Mouse (Mus musculus) liver, embryonic 15.5 days (tissue): ENCODE measurements at regions not wholly inside any gene's neighbourhood (a gene's known extent, or its start where the extent isn't known, plus 50 kb on each side); places are given as distances from the start of the nearest gene placed in this dataset.
A peak's percentile ranks its signal among the peaks of the same experiment; 100 is the strongest.

ENCODE experiments used
- ATAC-seq: fragments of 200-750 bp; cut with Nextera tagmentation; 2 replicates; pipeline ENCODE4 v1.8.0; 2017; ENCODE audit warnings: moderate number of reproducible peaks, mild to moderate bottlenecking, moderate library complexity; ENCODE audit not compliant: insufficient read depth
- H3K27ac ChIP-seq: fragments of 300-500 bp; sonication (generic); replicated peaks from 2 replicates; pipeline ENCODE4 v1.5.1; 2015; ENCODE audit warnings: mild to moderate bottlenecking, inconsistent platforms
- H3K27me3 ChIP-seq: fragments of 300-500 bp; sonication (generic); 2 replicates; pipeline ENCODE4 v1.6.1; 2015; ENCODE audit warnings: mild to moderate bottlenecking, inconsistent platforms
- H3K36me3 ChIP-seq: fragments of 300-500 bp; sonication (generic); replicated peaks from 2 replicates; pipeline ENCODE4 v1.6.1; 2015; ENCODE audit warnings: moderate library complexity, mild to moderate bottlenecking, inconsistent platforms
- H3K4me1 ChIP-seq: fragments of 300-500 bp; sonication (generic); replicated peaks from 2 replicates; pipeline ENCODE4 v1.6.1; 2015; ENCODE audit warnings: inconsistent platforms
- H3K4me2 ChIP-seq: fragments of 300-500 bp; sonication (generic); 2 replicates; pipeline ENCODE4 v1.6.1; 2015; ENCODE audit warnings: moderate library complexity, mild to moderate bottlenecking, inconsistent platforms
- H3K4me3 ChIP-seq: fragments of 300-500 bp; sonication (generic); replicated peaks from 2 replicates; pipeline ENCODE4 v1.5.1; 2015; ENCODE audit warnings: mild to moderate bottlenecking, inconsistent platforms
- H3K9ac ChIP-seq: fragments of 300-500 bp; sonication (generic); 2 replicates; pipeline ENCODE4 v1.6.1; 2015; ENCODE audit warnings: moderate library complexity, mild to moderate bottlenecking, inconsistent platforms
- H3K9me3 ChIP-seq: fragments of 300-500 bp; sonication (generic); replicated peaks from 2 replicates; pipeline ENCODE4 v1.6.1; 2016; ENCODE audit warnings: inconsistent platforms
- WGBS: fragments of 180-500 bp; shearing (Covaris S2); methylation state at CpG from one replicate; pipeline ENCODE4 v1.1.7; 2015; ENCODE audit warnings: mixed read lengths; ENCODE audit not compliant: insufficient replicate concordance; 5-methylcytosine and 5-hydroxymethylcytosine counted together

DNA sequence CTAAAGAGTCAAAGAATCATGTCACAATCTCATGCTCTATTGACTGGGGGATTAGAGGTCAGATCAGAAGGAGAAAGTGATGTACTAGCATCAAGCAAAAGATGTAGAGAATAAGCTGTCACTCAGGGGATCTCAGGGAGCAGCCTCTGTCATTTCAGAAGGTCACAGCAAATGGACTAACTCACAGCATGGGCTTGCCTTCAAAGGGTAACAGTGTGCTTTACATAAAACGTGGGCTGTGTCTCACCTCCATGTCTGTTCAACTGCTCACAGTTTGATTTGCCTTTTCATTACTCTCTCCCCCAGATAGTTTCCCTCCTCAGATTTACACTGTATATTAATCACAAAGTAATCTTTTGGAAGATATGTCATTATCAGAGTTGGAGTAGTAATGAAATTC is 527.4 kb upstream of the Tyrp1 start:
- no peaks in the 10 kb centered on the region for H3K4me1 ChIP-seq
- H3K9ac ChIP-seq, result no peak overlapping the region
- H3K4me2 ChIP-seq, result no peak overlapping the region
- H3K27ac ChIP-seq, result no peak overlapping the region
- H3K4me3 ChIP-seq, result no peak overlapping the region
- H3K9me3 ChIP-seq, result no peaks in the 10 kb centered on the region
- 23% methylated on average over 1 of the region's 1 CpGs for WGBS
- H3K36me3 ChIP-seq, result no peaks in the 10 kb centered on the region
- no peaks in the 10 kb centered on the region for H3K27me3 ChIP-seq
- ATAC-seq, result no peak

DNA sequence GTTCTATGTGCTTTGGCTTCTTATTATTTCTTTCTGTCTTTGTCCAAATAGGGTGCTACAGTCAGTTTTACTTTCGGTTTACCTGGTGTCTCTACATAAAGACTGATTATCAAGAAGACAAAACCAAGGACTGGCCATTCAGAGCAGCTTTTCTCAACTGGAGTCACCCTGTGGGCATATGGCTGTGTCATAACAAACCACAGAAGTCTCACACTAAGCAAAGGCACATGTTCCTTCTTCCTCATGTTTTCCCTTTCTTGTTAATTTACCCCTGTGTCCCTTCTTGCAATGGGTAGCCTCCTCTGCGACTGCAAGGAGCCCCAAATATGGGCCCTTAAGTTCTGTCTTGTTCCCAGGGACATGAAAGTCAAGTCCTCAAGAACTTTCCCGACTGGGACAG is 523.3 kb upstream of the Tyrp1 start:
- H3K9ac ChIP-seq, result no peak overlapping the region
- no peaks in the 10 kb centered on the region for H3K36me3 ChIP-seq
- H3K9me3 ChIP-seq, result no peaks in the 10 kb centered on the region
- WGBS, result 29% methylated on average over 3 of the region's 3 CpGs
- H3K4me2 ChIP-seq, result no peak overlapping the region
- no peaks in the 10 kb centered on the region for H3K4me1 ChIP-seq
- H3K27ac ChIP-seq, result no peak overlapping the region; the same call in 1 of the 2 replicates
- H3K27me3 ChIP-seq, result no peaks in the 10 kb centered on the region
- H3K4me3 ChIP-seq, result no peak overlapping the region
- ATAC-seq, result peak; percentile 70; the same call in 1 of the 2 replicates

GRCm38 (mm10) chr4:80311091-80311490 is 522.8 kb upstream of the Tyrp1 start:
- Histone ChIP-seq H3K9ac (no peak overlapping the region), H3K4me3 (no peak overlapping the region), H3K9me3 (no peaks in the 10 kb centered on the region), H3K4me1 (no peaks in the 10 kb centered on the region), H3K36me3 (no peaks in the 10 kb centered on the region), H3K27ac (no peak overlapping the region; the same call in 1 of the 2 replicates), H3K4me2 (no peak overlapping the region), H3K27me3 (no peaks in the 10 kb centered on the region)
- WGBS, result 20% methylated on average over 4 of the region's 4 CpGs
- peak; percentile 85 for ATAC-seq
